Mouse (Mus musculus) urinary bladder, adult 18-20 months (tissue): ENCODE data around the gene Parva.

Experiments used
- DNase-seq, 2 experiments: peaks; one replicate each; pipeline ENCODE4 v3.0.0; 2022; ENCODE audit warnings: low spot score in 2 of 2, mixed read lengths in 2 of 2

Parva gene

GRCm38 (mm10) chr7:112427357-112428157 is at the start of gene Parva:
Gene Parva, plus strand, starts transcription at chr7:112427505.
- peak; percentile 49 to 81 for DNase-seq

- no peak for DNase-seq
Measured at GRCm38 (mm10) chr7:112378056-112378455, 49.2 kb upstream of the Parva start.

GRCm38 (mm10) chr7:112378476-112378875 is 48.8 kb upstream of the Parva start:
- DNase-seq, result no peak

GRCm38 (mm10) chr7:112386521-112386920 is 40.8 kb upstream of the Parva start:
- no peak for DNase-seq

GRCm38 (mm10) chr7:112387876-112388275 is 39.4 kb upstream of the Parva start:
- DNase-seq, result no peak

- no peak for DNase-seq
Measured at GRCm38 (mm10) chr7:112388363-112388875, 38.9 kb upstream of the Parva start.

GRCm38 (mm10) chr7:112389611-112390251 is 37.6 kb upstream of the Parva start:
- DNase-seq, result no peak

- DNase-seq, result no peak
Measured at GRCm38 (mm10) chr7:112390252-112390936, 36.9 kb upstream of the Parva start.

- DNase-seq, result no peak
Measured at GRCm38 (mm10) chr7:112390937-112391605, 36.2 kb upstream of the Parva start.

- DNase-seq, result no peak
Measured at GRCm38 (mm10) chr7:112397786-112398185, 29.5 kb upstream of the Parva start.

GRCm38 (mm10) chr7:112399425-112400170 is 27.7 kb upstream of the Parva start:
- DNase-seq, result no peak

- peak; percentile 55 to 57 for DNase-seq
Measured at GRCm38 (mm10) chr7:112400175-112400574, 27.1 kb upstream of the Parva start.

- no peak for DNase-seq
Measured at GRCm38 (mm10) chr7:112405061-112405460, 22.2 kb upstream of the Parva start.

- no peak for DNase-seq
Measured at GRCm38 (mm10) chr7:112405578-112405977, 21.7 kb upstream of the Parva start.

GRCm38 (mm10) chr7:112407597-112407996 is 19.7 kb upstream of the Parva start:
- DNase-seq, result no peak

- DNase-seq, result no peak
Measured at GRCm38 (mm10) chr7:112409991-112410390, 17.3 kb upstream of the Parva start.

GRCm38 (mm10) chr7:112413286-112413685 is 14.0 kb upstream of the Parva start:
- no peak for DNase-seq

GRCm38 (mm10) chr7:112416058-112416526 is 11.2 kb upstream of the Parva start:
- no peak for DNase-seq

GRCm38 (mm10) chr7:112416730-112417513 is 10.4 kb upstream of the Parva start:
- no peak for DNase-seq

GRCm38 (mm10) chr7:112417598-112417997 is 9.7 kb upstream of the Parva start:
- no peak for DNase-seq
